Mouse (Mus musculus): ENCODE results near the gene Polr2b. TPM values are rescaled to one million over a fixed set of nuclear protein-coding genes. Genes with fewer than 3 reads are reported as not detected.

The Polr2b gene
- polyA plus RNA-seq, 1 experiment from 2014 or later = 94.3 TPM

Small RNA genes lying within 50 kb of the gene (microRNA-seq; reads per million reads assigned to microRNA genes)
- gene Mir5098 = not detected

Other genes with a start within 250 kb of the Polr2b start
- gene Hopx, start 195.0 kb upstream of the Polr2b start, polyA plus RNA-seq (2016; fragmentation: Nextera tagmentation; extraction: Ambion mirVana) = 0.40 TPM in 1 of 2 replicates, not detected in the other
- gene Spink2, start 98.7 kb upstream of the Polr2b start, polyA plus RNA-seq (2016; fragmentation: Nextera tagmentation; extraction: Ambion mirVana) = 1.5 and 1.8 TPM in 2 replicates
- 34.0 and 37.7 TPM in 2 replicates for gene Rest, start 44.7 kb upstream of the Polr2b start, polyA plus RNA-seq (2016; fragmentation: Nextera tagmentation; extraction: Ambion mirVana)
- 36.5 and 37.5 TPM in 2 replicates for gene Noa1, start 63 bp upstream of the Polr2b start, polyA plus RNA-seq (2016; fragmentation: Nextera tagmentation; extraction: Ambion mirVana)
- 4.4 and 4.9 TPM in 2 replicates for gene Igfbp7, start 97.9 kb downstream of the Polr2b start, polyA plus RNA-seq (2016; fragmentation: Nextera tagmentation; extraction: Ambion mirVana)